Mouse (Mus musculus): ENCODE data around the gene Rell1. TPM values are rescaled to one million over a fixed set of nuclear protein-coding genes. Genes with fewer than 3 reads are reported as not detected.

The Rell1 gene
- polyA plus RNA-seq, 1 experiment from 2014 or later = 10.7 TPM

DNA sequence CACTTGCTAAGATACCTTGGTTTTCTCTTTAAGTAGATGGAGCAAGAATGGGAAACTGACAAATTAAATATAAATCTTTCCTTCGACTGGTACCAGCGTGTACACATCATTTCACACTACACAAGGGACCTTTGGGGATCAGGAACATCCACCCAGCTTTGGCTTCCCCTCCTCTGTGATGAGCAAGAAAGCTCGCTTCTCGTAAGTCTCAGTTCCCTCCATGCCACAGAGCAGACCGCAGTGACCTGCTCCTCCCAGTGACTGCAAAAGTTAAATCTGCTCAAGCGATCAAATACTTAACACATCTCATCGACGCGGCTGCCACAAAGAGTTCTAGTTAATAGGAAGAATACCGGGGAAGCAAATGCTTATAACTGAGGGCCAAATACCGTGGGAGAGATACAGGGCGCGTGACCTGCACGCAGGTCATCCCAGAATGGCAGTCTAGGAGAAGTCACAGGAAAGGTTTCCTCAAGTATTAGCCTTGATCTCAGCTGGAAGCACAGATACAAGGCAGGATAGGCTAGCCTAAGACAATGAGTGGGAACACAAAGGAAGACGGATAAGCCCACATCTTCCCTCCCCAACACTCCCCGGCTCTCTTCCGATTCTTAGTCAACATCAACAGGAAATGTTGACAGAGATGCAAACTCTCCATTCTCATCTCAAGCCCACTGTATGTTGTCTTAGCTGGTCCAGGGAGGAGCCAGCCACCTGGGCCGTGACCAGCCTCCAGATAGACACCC, 9.6 kb downstream of the Rell1 start:
- H3K4me1 ChIP-seq (ENCODE audit: control insufficient read depth, insufficient read depth, low read length) = no peaks in the 10 kb centered on the region
- 75% methylated on average over 18 of the region's 18 CpGs for WGBS
- no peak for ATAC-seq (ENCODE audit: insufficient read depth, low FRiP score, low TSS enrichment)

GRCm38 (mm10) chr5:63957607-63958006, 11.1 kb downstream of the Rell1 start:
- H3K36me3 ChIP-seq (ENCODE audit: control insufficient read depth, insufficient read depth, low read length) = no peaks in the 10 kb centered on the region
- no peaks in the 10 kb centered on the region for H3K4me1 ChIP-seq (ENCODE audit: control insufficient read depth, insufficient read depth, low read length)
- DNase-seq (ENCODE audit: low spot score) (no peak), ATAC-seq (ENCODE audit: insufficient read depth, low FRiP score, low TSS enrichment) (no peak)
- no peaks in the 10 kb centered on the region for H3K9me3 ChIP-seq (ENCODE audit: control insufficient read depth, low read length)
- 78% methylated on average over 8 of the region's 8 CpGs for WGBS
- no peak overlapping the region for H3K27ac ChIP-seq (ENCODE audit: low read depth, low read length)
- no peaks in the 10 kb centered on the region for H3K27me3 ChIP-seq (ENCODE audit: control insufficient read depth, insufficient read depth, low read length)
- no peak overlapping the region for H3K4me2 ChIP-seq (ENCODE audit: low read depth)
- no peak overlapping the region for H3K4me3 ChIP-seq (ENCODE audit: low read depth, low read length)
- no peak overlapping the region for H3K9ac ChIP-seq (ENCODE audit: low read length)

More for the DNA sequence above, 9.6 kb downstream of the Rell1 start:
- Histone ChIP-seq H3K36me3 (ENCODE audit: control insufficient read depth, insufficient read depth, low read length) (no peaks in the 10 kb centered on the region), H3K9ac (ENCODE audit: low read length) (no peak overlapping the region), H3K4me2 (ENCODE audit: low read depth) (no peak overlapping the region), H3K9me3 (ENCODE audit: control insufficient read depth, low read length) (no peaks in the 10 kb centered on the region), H3K27me3 (ENCODE audit: control insufficient read depth, insufficient read depth, low read length) (no peaks in the 10 kb centered on the region), H3K4me3 (ENCODE audit: low read depth, low read length) (no peak overlapping the region), H3K27ac (ENCODE audit: low read depth, low read length) (no peak overlapping the region)
- no peak for DNase-seq (ENCODE audit: low spot score)

- Histone ChIP-seq H3K36me3 (ENCODE audit: control insufficient read depth, insufficient read depth, low read length) (no peaks in the 10 kb centered on the region), H3K27me3 (ENCODE audit: control insufficient read depth, insufficient read depth, low read length) (no peaks in the 10 kb centered on the region), H3K4me3 (ENCODE audit: low read depth, low read length) (no peak overlapping the region), H3K27ac (ENCODE audit: low read depth, low read length) (no peak overlapping the region), H3K4me1 (ENCODE audit: control insufficient read depth, insufficient read depth, low read length) (no peaks in the 10 kb centered on the region), H3K9me3 (ENCODE audit: control insufficient read depth, low read length) (no peaks in the 10 kb centered on the region), H3K9ac (ENCODE audit: low read length) (no peak overlapping the region), H3K4me2 (ENCODE audit: low read depth) (no peak overlapping the region)
- no peak for DNase-seq (ENCODE audit: low spot score)
- ATAC-seq (ENCODE audit: insufficient read depth, low FRiP score, low TSS enrichment) = no peak
- 90% methylated on average over 11 of the region's 11 CpGs for WGBS
These were observed 12.3 kb downstream of the Rell1 start for GRCm38 (mm10) chr5:63956411-63956810.

GRCm38 (mm10) chr5:63953401-63954032, 15.2 kb downstream of the Rell1 start:
- Histone ChIP-seq H3K4me1 (ENCODE audit: control insufficient read depth, insufficient read depth, low read length) (no peaks in the 10 kb centered on the region), H3K36me3 (ENCODE audit: control insufficient read depth, insufficient read depth, low read length) (no peaks in the 10 kb centered on the region), H3K4me2 (ENCODE audit: low read depth) (no peak overlapping the region), H3K4me3 (ENCODE audit: low read depth, low read length) (no peak overlapping the region), H3K27me3 (ENCODE audit: control insufficient read depth, insufficient read depth, low read length) (no peaks in the 10 kb centered on the region), H3K9ac (ENCODE audit: low read length) (no peak overlapping the region), H3K27ac (ENCODE audit: low read depth, low read length) (no peak overlapping the region), H3K9me3 (ENCODE audit: control insufficient read depth, low read length) (no peaks in the 10 kb centered on the region)
- ATAC-seq (ENCODE audit: insufficient read depth, low FRiP score, low TSS enrichment) (no peak), DNase-seq (ENCODE audit: low spot score) (no peak)
- 93% methylated on average over 15 of the region's 15 CpGs for WGBS

- H3K4me3 ChIP-seq (ENCODE audit: low read depth, low read length) = no peak overlapping the region
- WGBS = 88% methylated on average over 6 of the region's 6 CpGs
- DNase-seq (ENCODE audit: low spot score) = no peak
These were observed 16.7 kb downstream of the Rell1 start for GRCm38 (mm10) chr5:63952039-63952438.

GRCm38 (mm10) chr5:63951421-63951911, 17.2 kb downstream of the Rell1 start:
- H3K27me3 ChIP-seq (ENCODE audit: control insufficient read depth, insufficient read depth, low read length) = no peaks in the 10 kb centered on the region
- H3K9me3 ChIP-seq (ENCODE audit: control insufficient read depth, low read length) = no peaks in the 10 kb centered on the region
- H3K9ac ChIP-seq (ENCODE audit: low read length) = no peak overlapping the region
- no peak for DNase-seq (ENCODE audit: low spot score)
- WGBS = 87% methylated on average over 11 of the region's 11 CpGs
- no peaks in the 10 kb centered on the region for H3K4me1 ChIP-seq (ENCODE audit: control insufficient read depth, insufficient read depth, low read length)
- H3K27ac ChIP-seq (ENCODE audit: low read depth, low read length) = no peak overlapping the region
- H3K4me2 ChIP-seq (ENCODE audit: low read depth) = no peak overlapping the region
- no peak for ATAC-seq (ENCODE audit: insufficient read depth, low FRiP score, low TSS enrichment)
- no peak overlapping the region for H3K4me3 ChIP-seq (ENCODE audit: low read depth, low read length)
- no peaks in the 10 kb centered on the region for H3K36me3 ChIP-seq (ENCODE audit: control insufficient read depth, insufficient read depth, low read length)

More at GRCm38 (mm10) chr5:63952039-63952438, 16.7 kb downstream of the Rell1 start:
- Histone ChIP-seq H3K9ac (ENCODE audit: low read length) (no peak overlapping the region), H3K4me2 (ENCODE audit: low read depth) (no peak overlapping the region), H3K4me1 (ENCODE audit: control insufficient read depth, insufficient read depth, low read length) (no peaks in the 10 kb centered on the region), H3K27ac (ENCODE audit: low read depth, low read length) (no peak overlapping the region), H3K27me3 (ENCODE audit: control insufficient read depth, insufficient read depth, low read length) (no peaks in the 10 kb centered on the region), H3K9me3 (ENCODE audit: control insufficient read depth, low read length) (no peaks in the 10 kb centered on the region), H3K36me3 (ENCODE audit: control insufficient read depth, insufficient read depth, low read length) (no peaks in the 10 kb centered on the region)
- no peak for ATAC-seq (ENCODE audit: insufficient read depth, low FRiP score, low TSS enrichment)

- ATAC-seq (ENCODE audit: insufficient read depth, low FRiP score, low TSS enrichment) (no peak), DNase-seq (ENCODE audit: low spot score) (no peak)
- Histone ChIP-seq H3K4me2 (ENCODE audit: low read depth) (no peak overlapping the region), H3K4me3 (ENCODE audit: low read depth, low read length) (no peak overlapping the region), H3K9me3 (ENCODE audit: control insufficient read depth, low read length) (no peaks in the 10 kb centered on the region), H3K27me3 (ENCODE audit: control insufficient read depth, insufficient read depth, low read length) (no peaks in the 10 kb centered on the region), H3K36me3 (ENCODE audit: control insufficient read depth, insufficient read depth, low read length) (no peaks in the 10 kb centered on the region), H3K4me1 (ENCODE audit: control insufficient read depth, insufficient read depth, low read length) (no peaks in the 10 kb centered on the region), H3K27ac (ENCODE audit: low read depth, low read length) (no peak overlapping the region), H3K9ac (ENCODE audit: low read length) (no peak overlapping the region)
- WGBS = 61% methylated on average over 3 of the region's 3 CpGs
These were observed 19.5 kb downstream of the Rell1 start for GRCm38 (mm10) chr5:63949195-63949594.

DNA sequence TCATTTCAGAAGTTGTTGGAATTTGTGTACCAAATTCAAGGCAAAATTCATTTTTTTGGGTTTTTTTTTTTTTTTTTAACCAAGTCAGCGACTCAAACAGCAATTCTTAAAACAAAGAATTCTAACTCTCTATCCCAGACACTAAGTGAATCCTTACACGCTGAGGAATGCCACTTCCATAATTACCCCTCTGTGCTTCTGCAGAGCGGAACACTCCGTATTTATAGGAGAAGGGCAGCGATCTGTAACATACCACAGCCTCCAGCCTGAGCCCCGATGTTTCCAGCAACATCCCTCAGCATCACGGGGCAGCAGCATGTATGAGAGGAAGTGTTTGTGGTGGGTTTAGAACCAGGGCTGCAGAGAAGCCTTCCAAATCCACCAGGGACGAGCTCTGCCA, 21.2 kb downstream of the Rell1 start:
- H3K4me1 ChIP-seq (ENCODE audit: control insufficient read depth, insufficient read depth, low read length) = no peaks in the 10 kb centered on the region
- no peak overlapping the region for H3K4me2 ChIP-seq (ENCODE audit: low read depth)
- H3K9me3 ChIP-seq (ENCODE audit: control insufficient read depth, low read length) = no peaks in the 10 kb centered on the region
- no peaks in the 10 kb centered on the region for H3K36me3 ChIP-seq (ENCODE audit: control insufficient read depth, insufficient read depth, low read length)
- no peaks in the 10 kb centered on the region for H3K27me3 ChIP-seq (ENCODE audit: control insufficient read depth, insufficient read depth, low read length)
- no peak overlapping the region for H3K27ac ChIP-seq (ENCODE audit: low read depth, low read length)
- WGBS = 58% methylated on average over 8 of the region's 8 CpGs
- H3K9ac ChIP-seq (ENCODE audit: low read length) = no peak overlapping the region
- ATAC-seq (ENCODE audit: insufficient read depth, low FRiP score, low TSS enrichment) = no peak
- no peak for DNase-seq (ENCODE audit: low spot score)
- no peak overlapping the region for H3K4me3 ChIP-seq (ENCODE audit: low read depth, low read length)

DNA sequence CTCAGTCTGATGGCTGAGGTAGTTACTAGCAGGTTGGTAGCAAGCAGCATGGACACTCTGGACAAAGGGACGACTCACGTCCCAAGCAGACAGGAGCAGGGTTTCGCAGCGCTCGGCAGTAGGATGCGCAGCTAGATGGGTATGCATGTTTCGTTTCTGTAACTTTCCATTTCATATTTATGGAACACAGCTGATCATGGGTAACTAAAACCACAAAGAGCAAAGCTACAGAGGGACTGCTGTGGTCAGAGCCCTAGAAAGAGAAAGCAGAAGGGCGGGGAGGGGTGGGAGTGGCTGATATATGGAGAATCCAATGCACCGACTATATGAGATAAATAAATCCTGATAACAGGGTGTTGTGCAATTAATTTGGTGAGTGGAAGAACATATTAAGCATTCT, 25.4 kb downstream of the Rell1 start:
- no peak overlapping the region for H3K27ac ChIP-seq (ENCODE audit: low read depth, low read length)
- ATAC-seq (ENCODE audit: insufficient read depth, low FRiP score, low TSS enrichment) = no peak

More for the DNA sequence above, 25.4 kb downstream of the Rell1 start:
- H3K27me3 ChIP-seq (ENCODE audit: control insufficient read depth, insufficient read depth, low read length) = no peaks in the 10 kb centered on the region
- no peaks in the 10 kb centered on the region for H3K9me3 ChIP-seq (ENCODE audit: control insufficient read depth, low read length)
- H3K4me3 ChIP-seq (ENCODE audit: low read depth, low read length) = no peak overlapping the region
- H3K4me2 ChIP-seq (ENCODE audit: low read depth) = no peak overlapping the region
- H3K9ac ChIP-seq (ENCODE audit: low read length) = no peak overlapping the region
- DNase-seq (ENCODE audit: low spot score) = no peak
- WGBS = 94% methylated on average over 9 of the region's 9 CpGs
- H3K36me3 ChIP-seq (ENCODE audit: control insufficient read depth, insufficient read depth, low read length) = no peaks in the 10 kb centered on the region
- H3K4me1 ChIP-seq (ENCODE audit: control insufficient read depth, insufficient read depth, low read length) = no peaks in the 10 kb centered on the region

All from neural tube, embryonic 11.5 days (tissue).